ENCODE assay signal across 9 mouse cellular contexts in genomic region chr14:57537261-57538015, GRCm38 (mm10). TPM values are rescaled to one million over a fixed set of nuclear protein-coding genes. Genes with fewer than 3 reads are reported as not detected.
DNase-seq lines count a peak whose midpoint lies in the region; ATAC-seq and TF ChIP-seq lines count a peak whose summit lies in the region.
"Had no signal": no experiment of that assay in that cellular context is flagged by ENCODE, and none has a peak within 500 bp of the region (broad histone marks: within the 10 kb centered on the region; RNA-seq: fewer than 3 reads in every experiment).

No protein-coding gene starts in this region.

- 0 out of 2 replicates have a peak, but pooled peaks cover 5% of the 10 kb centered on the region for H3K9me3 ChIP-seq in hindbrain, embryonic 10.5 days
- H3K9me3 ChIP-seq in hindbrain, embryonic 16.5 days (ENCODE audit: control insufficient read depth, low read length): 0 out of 2 replicates have a peak, but pooled peaks cover 1% of the 10 kb centered on the region
- no peaks in the 10 kb centered on the region for H3K9me3 ChIP-seq in heart, embryonic 11.5 days (replicated peaks; ENCODE audit: control insufficient read depth, low read length)
- H3K9me3 ChIP-seq in liver, postnatal 0 days (ENCODE audit: low read length): no peaks in the 10 kb centered on the region
- H3K9me3 ChIP-seq: G1E had no signal

- no peak overlapping the region for H3K9ac ChIP-seq in hindbrain, embryonic 16.5 days (ENCODE audit: low read depth, low read length)
- H3K9ac ChIP-seq in heart, embryonic 11.5 days (ENCODE audit: low read depth, low read length): no peak overlapping the region
- H3K9ac ChIP-seq in liver, postnatal 0 days (replicated peaks): no peak overlapping the region

- H3K4me3 ChIP-seq in hindbrain, embryonic 10.5 days: no peak overlapping the region
- H3K4me3 ChIP-seq in hindbrain, embryonic 16.5 days (ENCODE audit: low read length): no peak overlapping the region
- 0 out of 2 replicates have a peak overlapping the region, but pooled peaks have one; percentile 6 for H3K4me3 ChIP-seq in heart, embryonic 11.5 days (ENCODE audit: low read depth, low read length)
- no peak overlapping the region for H3K4me3 ChIP-seq in liver, postnatal 0 days (ENCODE audit: low read depth, low read length)

- ATAC-seq in hindbrain, embryonic 16.5 days: no peak
- ATAC-seq in heart, embryonic 11.5 days (replicated peaks; ENCODE audit: insufficient number of reproducible peaks, low FRiP score, low TSS enrichment): no peak
- ATAC-seq in liver, postnatal 0 days: no peak

- no peak for TF ChIP-seq EP300 in liver, postnatal 0 days (IDR thresholded peaks at IDR 0.05; ENCODE audit: low read depth)

- TF ChIP-seq CTCF in liver, postnatal 0 days (IDR thresholded peaks at IDR 0.05; ENCODE audit: low read depth): no peak

- H3K36me3 ChIP-seq in hindbrain, embryonic 10.5 days: peaks cover 4% of the 10 kb centered on the region; the same call in 1 of the 2 replicates
- 0 out of 2 replicates have a peak, but pooled peaks cover 4% of the 10 kb centered on the region for H3K36me3 ChIP-seq in hindbrain, embryonic 16.5 days (ENCODE audit: control insufficient read depth, insufficient read depth, low read length)
- no peaks in the 10 kb centered on the region for H3K36me3 ChIP-seq in heart, embryonic 11.5 days (ENCODE audit: control insufficient read depth, insufficient read depth, low read length)
- H3K36me3 ChIP-seq in liver, postnatal 0 days (replicated peaks; ENCODE audit: insufficient read depth, low read length): no peaks in the 10 kb centered on the region
- H3K36me3 ChIP-seq: G1E had no signal

- WGBS in hindbrain, embryonic 10.5 days: 9% methylated on average over 16 of the region's 16 CpGs
- 10% methylated on average over 16 of the region's 16 CpGs for WGBS in hindbrain, embryonic 16.5 days
- WGBS in heart, embryonic 11.5 days (ENCODE audit: insufficient replicate concordance): 11% methylated on average over 16 of the region's 16 CpGs
- WGBS in liver, postnatal 0 days (ENCODE audit: insufficient replicate concordance): 30% methylated on average over 16 of the region's 16 CpGs

- peaks cover 75% of the 10 kb centered on the region for H3K27me3 ChIP-seq in hindbrain, embryonic 10.5 days (ENCODE audit: insufficient read depth, poor library complexity, severe bottlenecking)
- no peaks in the 10 kb centered on the region for H3K27me3 ChIP-seq in hindbrain, embryonic 16.5 days (replicated peaks; ENCODE audit: control insufficient read depth, insufficient read depth, low read length)
- H3K27me3 ChIP-seq in heart, embryonic 11.5 days (ENCODE audit: control insufficient read depth, insufficient read depth, low read length): peaks cover 25% of the 10 kb centered on the region
- H3K27me3 ChIP-seq in liver, postnatal 0 days (ENCODE audit: insufficient read depth, low read length): no peaks in the 10 kb centered on the region

- H3K4me1 ChIP-seq in hindbrain, embryonic 10.5 days (replicated peaks): peaks cover 40% of the 10 kb centered on the region
- peaks cover 30% of the 10 kb centered on the region for H3K4me1 ChIP-seq in hindbrain, embryonic 16.5 days (ENCODE audit: control insufficient read depth, insufficient read depth, low read depth, low read length)
- peaks cover 16% of the 10 kb centered on the region for H3K4me1 ChIP-seq in heart, embryonic 11.5 days (ENCODE audit: control insufficient read depth, insufficient read depth, low read length)
- no peaks in the 10 kb centered on the region for H3K4me1 ChIP-seq in liver, postnatal 0 days (ENCODE audit: insufficient read depth)

- H3K27ac ChIP-seq in hindbrain, embryonic 10.5 days: peak overlapping the region; percentile 59
- H3K27ac ChIP-seq in hindbrain, embryonic 16.5 days (ENCODE audit: low read depth, low read length): no peak overlapping the region
- H3K27ac ChIP-seq in heart, embryonic 11.5 days (ENCODE audit: low read depth, low read length): peak overlapping the region; percentile 47
- no peak overlapping the region for H3K27ac ChIP-seq in liver, postnatal 0 days (ENCODE audit: low read depth)

- peak; percentile 31 for DNase-seq in hindbrain, embryonic 10.5 days (ENCODE audit: low spot score)
- peak; percentile 89 for DNase-seq in ZHBTc4 (ENCODE audit: low read depth, low spot score)
- peak; percentile 65 for DNase-seq in liver, postnatal 0 days
- DNase-seq in urinary bladder, postnatal 10 days (ENCODE audit: low spot score): no peak
- no peak for DNase-seq in cerebellum, adult 11-12 months
- DNase-seq in kidney, adult 9 months: no peak

- H3K4me2 ChIP-seq in hindbrain, embryonic 16.5 days (ENCODE audit: low read length): no peak overlapping the region
- peak overlapping the region; percentile 44 for H3K4me2 ChIP-seq in heart, embryonic 11.5 days
- H3K4me2 ChIP-seq in liver, postnatal 0 days (ENCODE audit: low read depth, low read length): peak overlapping the region; percentile 35; the same call in 1 of the 2 replicates

RNA-seq across cellular contexts. Expression of gene Il17d, which starts 12.9 kb away (rescaled TPM):
- 0.96 and 1.9 TPM in 2 replicates for polyA plus RNA-seq in hindbrain, embryonic 10.5 days (2016; fragmentation: Nextera tagmentation; extraction: Ambion mirVana)
- 4.9 and 6.3 TPM in 2 replicates for polyA plus RNA-seq in hindbrain, embryonic 16.5 days (2015; fragmentation: Nextera tagmentation; extraction: Ambion mirVana)
- 0.45 and 0.49 TPM in 2 replicates for polyA plus RNA-seq in heart, embryonic 11.5 days (2014; fragmentation: Nextera tagmentation; extraction: Ambion mirVana)
- polyA plus RNA-seq in liver, postnatal 0 days (2015; fragmentation: Nextera tagmentation; extraction: Ambion mirVana): 0.19 and 0.33 TPM in 2 replicates

RNA-seq across cellular contexts. Expression of gene Eef1akmt1, which starts 34.0 kb away (rescaled TPM):
- polyA plus RNA-seq in hindbrain, embryonic 10.5 days (2016; fragmentation: Nextera tagmentation; extraction: Ambion mirVana): 107 and 111 TPM in 2 replicates
- 89.5 and 90.3 TPM in 2 replicates for polyA plus RNA-seq in hindbrain, embryonic 16.5 days (2015; fragmentation: Nextera tagmentation; extraction: Ambion mirVana)
- 61.2 and 71.6 TPM in 2 replicates for polyA plus RNA-seq in heart, embryonic 11.5 days (2014; fragmentation: Nextera tagmentation; extraction: Ambion mirVana)
- 17.6 and 17.7 TPM in 2 replicates for polyA plus RNA-seq in liver, postnatal 0 days (2015; fragmentation: Nextera tagmentation; extraction: Ambion mirVana)

Comparison
In these comparisons a context has a peak if more than half of its experiments do, and no peak if none do; other contexts are left out.
1. H3K27ac ChIP-seq: peak in hindbrain, embryonic 10.5 days (single experiment) and heart, embryonic 11.5 days (single experiment); none in hindbrain, embryonic 16.5 days (single experiment) and liver, postnatal 0 days (single experiment).
2. DNase-seq: peak in hindbrain, embryonic 10.5 days (single experiment), ZHBTc4 (single experiment) and liver, postnatal 0 days (single experiment); none in urinary bladder, postnatal 10 days (single experiment), cerebellum, adult 11-12 months (single experiment) and kidney, adult 9 months (single experiment).